Mouse (Mus musculus) splenic B cell, adult 2 months (primary cell): ENCODE results near the gene Kcnh6.
"Not testable (repeated sequence)": the region's sequence is repeated elsewhere in the genome, so short reads cannot be mapped to it uniquely, and the experiment has no call there.

Experiments
- DNase-seq: peaks from one replicate; pipeline ENCODE4 v3.0.0-alpha.2; 2011; ENCODE audit warnings: low read depth, low spot score
- H3K27me3 ChIP-seq: 2 replicates; pipeline ENCODE4 v1.6.1; 2012; ENCODE audit warnings: mild to moderate bottlenecking, low read length, moderate library complexity, mixed read lengths; ENCODE audit not compliant: control insufficient read depth, poor library complexity, insufficient read depth, severe bottlenecking
- H3K36me3 ChIP-seq: 2 replicates; pipeline ENCODE4 v1.6.1; 2012; ENCODE audit warnings: mild to moderate bottlenecking, low read length, moderate library complexity, mixed read lengths; ENCODE audit not compliant: control insufficient read depth, poor library complexity, insufficient read depth, severe bottlenecking

Gene Kcnh6

GRCm38 (mm10) chr11:106065073-106065922 is 57.4 kb downstream of the Kcnh6 start:
- no peaks in the 10 kb centered on the region for H3K36me3 ChIP-seq
- H3K27me3 ChIP-seq: no peaks in the 10 kb centered on the region
- DNase-seq: peak; percentile 10

DNA sequence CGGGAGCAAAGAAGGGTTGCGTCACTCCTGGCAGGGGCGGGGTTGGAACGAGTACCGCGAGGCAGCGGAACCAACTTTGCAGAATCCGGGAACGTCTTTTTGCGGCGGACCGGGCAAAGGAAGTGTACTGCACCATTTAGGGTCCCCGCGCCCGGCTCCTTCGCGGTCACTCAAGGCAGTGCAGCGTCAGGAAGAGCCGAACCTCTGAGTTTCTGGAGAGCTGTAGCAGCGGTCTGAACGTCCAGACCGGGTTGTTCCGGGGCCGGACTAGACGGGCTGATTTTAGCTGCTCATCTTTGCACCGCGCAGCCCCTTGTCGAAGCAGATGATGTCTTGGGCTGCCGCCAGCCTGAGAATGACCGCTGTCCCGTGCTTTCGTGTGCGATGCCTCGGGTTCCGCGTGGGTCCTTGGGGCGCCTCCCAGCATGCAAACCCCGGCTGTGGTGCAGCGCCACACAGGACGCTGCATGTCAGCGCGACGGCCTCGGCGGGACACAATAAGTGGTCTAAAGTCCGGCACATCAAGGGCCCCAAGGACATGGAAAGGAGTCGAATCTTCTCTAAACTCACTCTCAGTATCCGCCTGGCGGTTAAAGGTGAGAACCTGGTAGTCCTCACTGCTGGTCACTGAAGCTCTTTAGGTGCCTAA is 58.1 kb downstream of the Kcnh6 start, which contains the start of gene Taco1:
Gene Taco1 (plus strand): TSS at position 139 of the 649 bp plus-strand sequence.
- no peaks in the 10 kb centered on the region for H3K27me3 ChIP-seq
- DNase-seq: peak; percentile 94
- H3K36me3 ChIP-seq: no peaks in the 10 kb centered on the region

GRCm38 (mm10) chr11:106066616-106067015 is 58.7 kb downstream of the Kcnh6 start:
- not testable (repeated sequence) for H3K27me3 ChIP-seq, H3K36me3 ChIP-seq
- DNase-seq: peak; percentile 87

DNA sequence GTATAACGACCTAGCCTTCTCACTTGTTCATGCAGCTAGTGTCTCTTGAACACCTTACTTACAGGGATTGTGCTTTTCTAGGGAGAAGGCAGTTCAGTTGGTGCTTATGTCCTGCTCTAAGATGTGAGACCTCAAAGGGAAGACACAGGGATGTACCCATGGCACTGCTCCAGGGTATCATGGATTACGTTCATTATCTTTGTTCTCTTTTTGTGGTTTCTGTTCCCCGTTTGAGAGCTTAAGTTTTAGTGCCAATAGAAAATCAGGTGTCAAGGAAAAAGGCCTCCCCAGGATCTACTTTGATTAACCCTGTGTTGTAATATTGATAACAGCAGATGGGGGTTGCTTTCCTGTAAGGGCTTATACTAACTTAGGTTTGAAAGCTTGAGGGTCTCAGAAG is 65.8 kb downstream of the Kcnh6 start:
- H3K36me3 ChIP-seq: peaks cover 3% of the 10 kb centered on the region; the same call in 1 of the 2 replicates
- H3K27me3 ChIP-seq: no peaks in the 10 kb centered on the region
- DNase-seq: no peak

GRCm38 (mm10) chr11:106076321-106076720 is 68.4 kb downstream of the Kcnh6 start:
- peak; percentile 91 for DNase-seq
- H3K27me3 ChIP-seq: no peaks in the 10 kb centered on the region
- H3K36me3 ChIP-seq: peaks cover 3% of the 10 kb centered on the region; the same call in 1 of the 2 replicates
